Mouse (Mus musculus) layer of hippocampus, adult 18-20 months (tissue): ENCODE results near the gene Pygb. TPM values are rescaled to one million over a fixed set of nuclear protein-coding genes. Genes with fewer than 3 reads are reported as not detected.
A peak's percentile ranks its signal among the peaks of the same experiment; 100 is the strongest.

ENCODE experiments used
- DNase-seq, 2 experiments: peaks; one replicate each; pipeline ENCODE4 v3.0.0; 2022; ENCODE audit warnings: low spot score in 2 of 2
- total RNA-seq, 2 experiments: library from RNA; stranded (reverse); gene quantifications; 2 replicates each; pipeline ENCODE4 v1.2.3; 2021

The Pygb gene
- total RNA-seq, 2 experiments from 2014 or later = 210 to 214 TPM

DNA sequence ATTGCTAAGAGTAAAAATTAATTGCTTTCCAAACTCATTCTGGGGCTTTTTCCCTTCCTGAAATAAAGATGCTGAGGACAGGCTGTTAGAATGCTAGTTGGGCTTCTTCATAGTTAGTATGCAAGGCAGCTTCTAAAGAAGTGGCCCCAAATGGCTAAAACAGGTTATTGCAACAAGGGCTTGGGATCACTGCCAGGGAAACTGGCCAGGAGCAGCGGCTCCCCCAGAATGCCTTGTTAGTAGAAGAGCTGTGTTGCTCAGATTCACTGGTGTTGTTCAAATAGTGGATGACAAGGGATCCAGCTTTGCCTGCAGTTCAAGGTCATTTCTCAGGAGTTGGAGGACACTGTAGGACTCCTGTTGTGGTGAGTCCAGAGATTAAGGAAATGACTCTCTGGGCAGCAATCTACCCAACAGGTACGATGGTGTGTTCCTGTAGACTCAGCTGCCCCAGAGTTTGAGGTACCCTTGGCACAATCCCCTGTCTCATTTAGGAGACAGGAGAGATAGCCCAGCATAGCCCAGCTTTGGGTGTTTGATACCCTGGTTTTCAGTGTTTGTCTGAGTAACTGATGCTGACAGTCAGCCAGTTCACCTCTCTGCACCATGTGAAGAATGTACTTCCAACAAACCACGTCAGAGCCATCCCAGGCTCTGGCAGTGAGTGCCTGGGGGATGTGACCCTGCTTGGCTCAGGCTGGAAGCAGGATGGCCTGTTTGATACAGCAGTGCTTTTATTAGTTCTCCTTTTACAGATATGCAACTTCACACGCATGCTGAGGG, 2.4 kb downstream of the Pygb start:
- peak; percentile 61 to 81 for DNase-seq

- DNase-seq = no peak
Observed at GRCm38 (mm10) chr2:150793320-150793719, 6.8 kb downstream of the Pygb start.

GRCm38 (mm10) chr2:150798084-150798483, 11.5 kb downstream of the Pygb start:
- DNase-seq = no peak

- no peak for DNase-seq
Observed at GRCm38 (mm10) chr2:150800616-150801015, 14.1 kb downstream of the Pygb start.

- no peak for DNase-seq
Observed at GRCm38 (mm10) chr2:150803035-150803434, 16.5 kb downstream of the Pygb start.

- DNase-seq = no peak
Observed at GRCm38 (mm10) chr2:150808381-150808780, 21.8 kb downstream of the Pygb start.

GRCm38 (mm10) chr2:150808812-150809211, 22.3 kb downstream of the Pygb start:
- DNase-seq = no peak

- no peak for DNase-seq
Observed at GRCm38 (mm10) chr2:150810603-150811002, 24.1 kb downstream of the Pygb start.

- no peak for DNase-seq
Observed at GRCm38 (mm10) chr2:150812816-150813215, 26.3 kb downstream of the Pygb start.

- peak in 1 of 2 experiments; percentile 34 for DNase-seq
Observed at GRCm38 (mm10) chr2:150816676-150817402, 30.3 kb downstream of the Pygb start.

GRCm38 (mm10) chr2:150818742-150819141, 32.2 kb downstream of the Pygb start:
- DNase-seq = peak in 1 of 2 experiments; percentile 25

GRCm38 (mm10) chr2:150820720-150821119, 34.2 kb downstream of the Pygb start:
- DNase-seq = peak; percentile 42 to 79

GRCm38 (mm10) chr2:150822987-150823386, 36.5 kb downstream of the Pygb start:
- no peak for DNase-seq

DNA sequence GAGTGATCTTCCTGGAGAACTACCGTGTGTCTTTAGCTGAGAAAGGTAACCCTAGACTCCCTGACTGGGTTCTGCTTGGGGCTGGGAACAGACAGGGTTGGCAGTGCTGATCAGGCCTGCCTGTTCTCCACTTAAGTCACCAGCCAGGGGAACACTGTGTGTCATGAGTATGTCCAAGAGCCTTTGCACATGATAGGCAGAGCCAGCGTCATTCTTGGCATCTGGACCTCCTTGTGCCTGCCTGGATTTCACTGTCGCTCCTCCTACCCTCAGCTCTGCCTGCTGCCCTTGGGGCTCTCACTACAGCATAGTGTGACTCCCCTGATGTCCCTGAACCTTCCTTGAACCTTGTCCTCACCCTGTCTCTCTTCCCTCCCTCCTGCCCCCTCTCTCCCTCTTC, 39.9 kb downstream of the Pygb start:
- DNase-seq = peak in 1 of 2 experiments; percentile 38

GRCm38 (mm10) chr2:150828164-150828563, 41.6 kb downstream of the Pygb start:
- DNase-seq = no peak

DNA sequence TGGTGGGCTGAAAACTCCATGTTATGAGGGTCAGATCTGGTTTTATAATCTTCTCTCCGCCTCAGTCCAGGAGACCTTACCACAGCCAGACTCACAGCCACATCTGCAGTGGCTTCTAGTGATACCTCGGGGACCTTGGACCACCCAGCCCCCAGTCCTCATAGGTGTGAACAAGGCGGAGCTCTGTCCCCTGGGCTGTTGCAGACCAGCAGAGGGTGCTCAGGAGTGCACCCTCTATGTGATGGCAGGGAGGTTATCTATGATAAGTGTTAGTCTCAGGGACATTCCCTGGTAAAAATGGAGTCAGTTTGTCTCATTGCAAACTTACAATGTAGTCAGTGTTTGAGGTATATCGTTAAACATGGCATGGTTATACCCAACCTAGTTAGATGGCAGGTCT, 42.1 kb downstream of the Pygb start:
- peak in 1 of 2 experiments; percentile 21 for DNase-seq

GRCm38 (mm10) chr2:150830011-150830410, 43.5 kb downstream of the Pygb start:
- peak in 1 of 2 experiments; percentile 6 for DNase-seq

DNA sequence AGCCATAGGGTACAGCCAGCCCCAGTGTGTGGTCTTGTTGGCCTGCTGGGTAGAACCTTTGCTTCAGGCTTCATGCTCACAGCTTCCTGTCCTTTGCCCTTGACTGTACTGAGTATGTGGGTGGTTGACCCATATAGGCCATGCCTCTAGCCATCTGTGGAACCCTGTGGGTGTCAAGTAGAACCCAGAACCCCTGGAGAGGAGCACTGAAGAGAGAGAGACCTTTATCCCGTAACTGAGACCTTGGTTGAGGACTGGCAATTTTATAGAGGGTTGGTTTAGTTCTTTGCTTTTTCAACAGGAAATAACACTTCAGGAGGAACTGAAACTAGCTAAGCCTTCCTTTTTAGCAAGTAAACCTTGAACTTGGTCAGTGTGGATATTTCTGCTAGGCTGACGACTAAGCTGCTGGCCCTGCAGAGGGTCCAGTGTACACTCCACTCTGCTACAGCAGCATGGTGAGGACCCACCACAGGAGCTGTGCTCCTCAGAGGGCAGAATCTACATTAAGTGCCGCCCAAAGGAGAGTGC, 44.4 kb downstream of the Pygb start:
- DNase-seq = peak in 1 of 2 experiments; percentile 5

- peak in 1 of 2 experiments; percentile 8 for DNase-seq
Observed at GRCm38 (mm10) chr2:150832029-150832428, 45.5 kb downstream of the Pygb start.

GRCm38 (mm10) chr2:150834616-150835015, 48.1 kb downstream of the Pygb start:
- DNase-seq = peak in 1 of 2 experiments; percentile 18

GRCm38 (mm10) chr2:150835975-150836374, 49.4 kb downstream of the Pygb start:
- no peak for DNase-seq

DNA sequence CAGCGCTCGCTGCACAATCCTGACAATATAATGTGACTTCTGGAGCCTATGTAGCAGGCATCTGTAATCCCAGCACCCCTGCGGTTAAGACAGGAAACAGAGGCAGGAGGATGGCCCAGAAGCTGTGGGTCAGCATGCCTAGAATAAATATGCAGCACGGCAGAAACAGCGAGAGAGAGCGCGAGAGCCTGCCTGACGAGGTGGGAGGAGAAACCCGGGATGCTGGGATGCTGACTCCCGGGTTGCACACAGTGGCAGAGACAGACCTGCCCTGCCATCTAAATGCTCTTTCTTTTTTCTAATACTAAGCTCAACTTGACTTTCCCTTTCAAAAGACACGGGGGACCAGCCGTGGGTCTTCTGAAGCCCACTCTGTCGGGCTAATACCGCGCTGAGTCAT, 50.4 kb downstream of the Pygb start:
- DNase-seq = peak; percentile 41 to 42
